In genomic region chr2:119721070-119721469, GRCm38 (mm10) we compare ENCODE assay signal across 15 mouse cellular contexts. TPM values are rescaled to one million over a fixed set of nuclear protein-coding genes. Genes with fewer than 3 reads are reported as not detected.
"Had no signal": no experiment of that assay in that cellular context is flagged by ENCODE, and none has a peak within 500 bp of the region (broad histone marks: within the 10 kb centered on the region; RNA-seq: fewer than 3 reads in every experiment).

No protein-coding gene starts in this region.

- DNase-seq: lung, embryonic 14.5 days; lung, postnatal 10 days; lung, postnatal 4 days; midbrain, embryonic 14.5 days; retina, postnatal 1 day; right cerebral cortex, adult 18-20 months; right cerebral cortex, postnatal 25 days; right cerebral cortex, postnatal 4 days; spleen, adult 18-20 months; thymus, adult 18-20 months; thymus, postnatal 14 days; thymus, postnatal 36 days had no signal

- ATAC-seq: midbrain, embryonic 16.5 days had no signal

RNA-seq across cellular contexts. Expression of gene Itpka, which starts 21.1 kb away (rescaled TPM):
- total RNA-seq: megakaryocyte-erythroid progenitor cell, adult 5-6 weeks had no signal

RNA-seq across cellular contexts. Expression of gene Ltk, which starts 39.2 kb away (rescaled TPM):
- total RNA-seq: megakaryocyte, adult 5-6 weeks; megakaryocyte-erythroid progenitor cell, adult 5-6 weeks had no signal
